Mouse (Mus musculus): ENCODE results near the gene Eif3i.
A peak's percentile ranks its signal among the peaks of the same experiment; 100 is the strongest.

Eif3i gene

GRCm38 (mm10) chr4:129600233-129601158 lies at the start of gene Eif3i, which contains the start of gene Tmem234:
Gene Eif3i, minus strand, starts transcription at chr4:129600648.
Gene Tmem234, plus strand, starts transcription at chr4:129600668.
- peak; percentile 85 to 87 for DNase-seq

- DNase-seq, result no peak
These were observed 48.2 kb upstream of the Eif3i start for GRCm38 (mm10) chr4:129648656-129649055.

- DNase-seq, result no peak
These were observed 44.8 kb upstream of the Eif3i start for GRCm38 (mm10) chr4:129645204-129645603.

- DNase-seq, result peak in 1 of 2 experiments; percentile 50
These were observed 41.3 kb upstream of the Eif3i start for GRCm38 (mm10) chr4:129641756-129642155.

GRCm38 (mm10) chr4:129640638-129641467 lies 40.4 kb upstream of the Eif3i start, which contains the start of gene Txlna:
Gene Txlna, minus strand, starts transcription at chr4:129641065.
- DNase-seq, result peak; percentile 99

GRCm38 (mm10) chr4:129640101-129640637 lies 39.7 kb upstream of the Eif3i start:
- DNase-seq, result peak; percentile 74 to 77

GRCm38 (mm10) chr4:129639221-129639620 lies 38.8 kb upstream of the Eif3i start:
- no peak for DNase-seq

GRCm38 (mm10) chr4:129633852-129634251 lies 33.4 kb upstream of the Eif3i start:
- no peak for DNase-seq

GRCm38 (mm10) chr4:129631867-129632266 lies 31.4 kb upstream of the Eif3i start:
- no peak for DNase-seq

- peak in 1 of 2 experiments; percentile 60 for DNase-seq
These were observed 30.5 kb upstream of the Eif3i start for GRCm38 (mm10) chr4:129630944-129631343.

- no peak for DNase-seq
These were observed 25.6 kb upstream of the Eif3i start for GRCm38 (mm10) chr4:129626035-129626434.

- DNase-seq, result no peak
These were observed 25.0 kb upstream of the Eif3i start for GRCm38 (mm10) chr4:129625496-129625895.

- DNase-seq, result peak; percentile 68 to 72
These were observed 24.6 kb upstream of the Eif3i start for GRCm38 (mm10) chr4:129625029-129625370.

- peak; percentile 89 to 90 for DNase-seq
These were observed 24.0 kb upstream of the Eif3i start for GRCm38 (mm10) chr4:129624281-129625028.

GRCm38 (mm10) chr4:129623681-129624091 lies 23.2 kb upstream of the Eif3i start, which contains the start of gene Ccdc28b:
Gene Ccdc28b, minus strand, starts transcription at chr4:129623947.
- DNase-seq, result peak; percentile 58 to 70

GRCm38 (mm10) chr4:129622803-129623535 lies 22.5 kb upstream of the Eif3i start:
- DNase-seq, result peak; percentile 50 to 58

GRCm38 (mm10) chr4:129622120-129622802 lies 21.8 kb upstream of the Eif3i start:
- peak in 1 of 2 experiments; percentile 43 for DNase-seq

- DNase-seq, result peak; percentile 43 to 66
These were observed 20.9 kb upstream of the Eif3i start for GRCm38 (mm10) chr4:129621283-129621841.

- no peak for DNase-seq
These were observed 20.2 kb upstream of the Eif3i start for GRCm38 (mm10) chr4:129620419-129621282.

All from cerebellum, postnatal 14 days (tissue).